Mouse (Mus musculus) common myeloid progenitor, adult 5-6 weeks (primary cell): Measurements from ENCODE around the gene Ltbr. TPM values are rescaled to one million over a fixed set of nuclear protein-coding genes. Genes with fewer than 3 reads are reported as not detected.
A peak's percentile ranks its signal among the peaks of the same experiment; 100 is the strongest.
"Not testable (repeated sequence)": the region's sequence is repeated elsewhere in the genome, so short reads cannot be mapped to it uniquely, and the experiment has no call there.

Experiments used
- ATAC-seq: replicated peaks from 2 replicates; pipeline ENCODE4 v1.8.0; 2016; ENCODE audit warnings: low read depth, mild to moderate bottlenecking, moderate TSS enrichment, inconsistent platforms; ENCODE audit not compliant: poor library complexity, severe bottlenecking
- total RNA-seq: library from RNA; stranded (forward); fragments of 200-1000, 187-1606 nt; gene quantifications from 2 replicates; pipeline ENCODE4 v1.2.3, GENCODE M21; 2017

The Ltbr gene
- total RNA-seq, 1 experiment from 2014 or later, result 23.2 TPM

DNA sequence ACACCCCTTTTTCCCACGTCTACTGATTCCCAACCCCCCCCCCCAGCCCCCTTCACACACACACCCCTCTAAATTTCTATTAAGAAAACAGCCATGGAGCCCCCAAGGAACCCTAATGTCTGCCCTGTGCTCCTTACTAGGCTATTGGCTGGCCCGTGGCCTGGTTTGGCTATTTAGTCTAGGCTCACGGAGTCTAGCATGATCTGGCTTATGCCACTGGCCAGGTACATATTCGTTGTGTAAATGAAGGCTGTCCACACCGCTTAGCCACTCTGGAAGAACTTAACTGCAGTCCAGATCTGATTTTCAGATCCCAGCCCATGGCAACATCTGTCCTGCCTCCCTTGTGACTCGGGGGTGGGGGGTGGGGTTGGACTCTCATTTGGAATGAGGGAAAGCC is 1.1 kb upstream of the Ltbr start:
- ATAC-seq, result no peak

DNA sequence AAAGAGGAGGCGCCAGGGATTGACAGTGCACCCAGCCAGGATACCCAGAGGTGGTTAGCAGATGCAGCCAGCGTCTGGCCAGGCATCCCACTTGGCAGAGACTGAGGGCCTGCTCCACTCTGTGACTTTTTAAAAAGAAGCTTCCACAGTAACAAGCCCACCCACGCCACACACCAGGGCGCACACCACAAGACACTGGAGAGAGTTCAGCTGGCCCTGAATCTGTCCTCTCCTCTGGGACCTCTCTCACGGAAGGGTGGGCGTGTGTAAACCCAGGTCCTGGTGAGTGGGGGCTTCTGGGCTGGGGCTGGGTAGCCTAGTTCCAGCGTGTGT is 512 bp upstream of the Ltbr start:
- ATAC-seq, result no peak

DNA sequence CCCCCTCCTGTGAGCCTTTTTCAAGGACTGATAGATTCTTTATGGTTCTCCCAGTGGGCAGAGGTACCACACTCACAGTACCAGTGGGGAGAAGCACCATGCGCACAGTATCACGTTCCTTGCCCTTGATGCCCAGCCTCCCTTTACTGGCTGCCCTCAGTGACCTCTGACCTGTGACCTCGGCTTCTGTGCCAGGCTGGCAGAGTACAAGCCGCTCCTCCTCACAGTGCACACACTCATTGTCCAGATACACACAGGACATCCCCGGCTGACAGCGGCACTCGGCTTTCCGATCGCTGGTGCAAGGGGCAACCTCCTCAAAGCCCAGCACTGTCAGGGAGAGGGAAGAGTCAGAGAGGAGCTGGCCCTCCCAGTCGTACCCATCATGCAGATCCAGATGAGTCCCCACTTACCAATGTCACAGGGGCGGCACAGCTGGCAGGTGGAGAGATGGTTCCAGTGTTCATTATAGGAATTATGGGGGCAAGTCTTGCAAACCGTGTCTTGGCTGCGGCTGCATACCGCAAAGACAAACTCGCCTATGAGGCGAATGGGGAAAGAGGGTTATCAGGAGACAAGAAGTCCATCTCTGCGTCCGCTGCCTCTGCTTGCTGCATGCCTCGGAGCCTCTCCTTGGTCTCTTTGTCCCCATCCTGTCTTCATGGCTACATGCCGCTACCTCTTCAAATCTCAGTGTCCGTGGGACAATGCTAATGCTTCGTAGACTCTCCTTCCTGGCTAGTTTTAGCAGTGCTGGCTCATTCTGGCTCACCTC is 917 bp downstream of the Ltbr start:
- peak; percentile 18 for ATAC-seq

DNA sequence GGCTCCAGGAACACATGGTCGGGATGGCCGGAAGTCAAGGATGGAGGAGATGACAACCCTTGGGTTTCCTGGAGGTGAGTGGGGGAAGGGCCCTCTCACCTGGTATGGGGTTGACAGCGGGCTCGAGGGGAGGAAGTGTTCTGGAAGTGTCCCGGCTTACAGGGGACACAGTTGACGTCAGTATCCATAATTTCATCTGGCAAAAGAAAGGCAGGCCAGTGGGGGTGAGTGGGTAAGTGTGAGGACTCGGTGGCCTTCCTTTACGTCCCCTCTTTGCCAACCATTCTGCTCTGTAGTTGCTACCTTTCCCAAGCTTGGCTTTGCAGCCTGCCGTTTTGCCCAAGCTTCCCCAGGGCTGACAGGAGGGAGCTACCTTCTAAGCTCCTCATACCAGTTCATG is 1.5 kb downstream of the Ltbr start:
- no peak for ATAC-seq

DNA sequence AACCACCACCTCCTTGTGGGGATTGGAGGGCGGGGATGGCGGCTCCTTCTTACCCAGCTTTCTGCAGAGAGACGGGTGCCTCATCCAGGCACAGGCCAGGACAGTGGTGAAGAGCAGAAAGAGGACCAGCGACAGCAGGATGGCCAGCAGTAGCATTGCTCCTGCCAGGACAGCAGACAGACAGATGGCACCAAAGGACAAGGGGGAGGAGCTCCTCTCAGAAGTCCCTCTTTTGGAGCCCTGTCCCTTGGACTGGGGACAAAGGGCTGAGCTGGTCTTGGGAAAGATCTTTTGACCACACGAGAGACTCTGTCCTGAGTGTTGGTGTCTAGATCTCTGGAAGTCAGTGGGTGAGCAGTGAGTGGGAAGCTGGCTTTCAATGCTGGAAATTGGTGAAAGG is 4.3 kb downstream of the Ltbr start:
- ATAC-seq, result no peak

DNA sequence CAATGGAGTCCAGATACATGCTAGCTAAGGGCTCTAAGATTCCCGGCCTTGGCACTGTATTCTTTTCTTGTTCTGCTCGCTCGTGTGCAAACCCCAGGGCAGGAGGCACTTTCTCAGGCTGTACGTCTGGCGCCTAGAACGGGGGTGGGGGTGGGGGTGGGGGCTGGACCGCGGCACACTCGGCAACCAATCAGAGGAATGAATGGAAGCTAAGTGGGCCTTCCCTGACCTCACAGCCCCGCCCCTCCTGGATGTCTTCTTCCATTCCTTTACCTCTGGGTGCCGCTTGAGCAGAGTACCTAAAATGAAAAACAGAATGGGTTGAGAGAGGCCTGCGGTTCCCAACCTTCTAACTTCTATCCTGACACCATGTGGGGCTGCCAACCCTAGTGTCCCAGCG is 4.8 kb downstream of the Ltbr start:
- ATAC-seq, result no peak

DNA sequence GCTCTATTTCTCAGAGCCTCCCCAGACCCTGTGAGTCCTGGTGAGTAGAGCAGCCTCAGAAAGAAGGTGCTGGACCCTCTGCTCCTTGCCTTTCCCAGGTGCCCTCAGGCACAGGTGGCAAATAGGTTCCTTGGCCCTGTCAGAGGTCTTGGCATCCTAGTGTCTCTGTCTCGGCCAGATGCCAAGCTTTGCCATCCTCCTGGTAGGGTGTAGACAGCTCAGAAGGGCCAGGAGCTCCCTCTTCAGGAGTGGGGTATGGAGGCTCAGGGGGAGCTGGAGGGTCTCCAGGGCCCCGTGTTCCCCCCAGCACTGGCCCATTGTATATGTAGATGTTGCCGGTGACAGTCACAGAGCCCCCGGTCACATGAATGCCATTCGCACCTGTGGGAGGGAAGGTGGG is 6.6 kb downstream of the Ltbr start:
- ATAC-seq, result no peak

DNA sequence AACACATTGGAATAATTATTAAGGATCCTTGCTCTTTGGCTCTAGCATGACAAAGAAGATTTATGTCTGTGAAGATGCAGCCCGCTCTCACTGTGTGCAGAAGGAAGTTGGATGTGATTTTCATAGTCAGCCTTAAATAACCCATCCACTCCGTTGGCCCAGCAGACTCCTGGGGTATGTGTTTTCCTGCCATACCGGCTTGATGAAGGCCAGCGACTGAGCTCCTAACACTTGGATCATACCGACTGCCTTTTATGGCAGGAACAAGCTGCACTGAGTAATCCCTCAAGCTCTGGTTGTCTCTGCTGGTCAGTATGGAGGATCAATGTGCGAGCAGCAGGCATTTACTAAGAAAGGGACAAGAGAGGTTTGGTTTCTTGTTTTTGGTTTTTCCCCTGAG is 8.2 kb downstream of the Ltbr start:
- ATAC-seq, result no peak

DNA sequence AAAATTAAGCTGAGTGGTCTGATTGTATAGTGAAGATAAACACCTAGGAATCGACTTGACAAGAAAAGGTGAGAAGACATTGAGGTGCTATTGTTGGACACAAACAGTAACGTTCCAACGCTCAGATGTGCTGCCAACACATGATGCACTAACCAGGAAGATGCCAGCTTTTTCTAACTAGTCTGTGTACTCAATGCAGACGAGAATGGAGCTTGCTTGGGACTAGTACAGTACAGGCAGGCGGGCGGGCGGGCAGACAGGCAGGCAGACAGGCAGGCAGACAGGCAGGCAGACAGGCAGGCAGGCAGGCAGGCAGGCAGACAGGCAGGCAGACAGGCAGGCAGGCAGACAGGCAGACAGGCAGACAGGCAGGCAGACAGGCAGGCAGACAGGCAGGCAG is 9.3 kb downstream of the Ltbr start:
- not testable (repeated sequence) for ATAC-seq

DNA sequence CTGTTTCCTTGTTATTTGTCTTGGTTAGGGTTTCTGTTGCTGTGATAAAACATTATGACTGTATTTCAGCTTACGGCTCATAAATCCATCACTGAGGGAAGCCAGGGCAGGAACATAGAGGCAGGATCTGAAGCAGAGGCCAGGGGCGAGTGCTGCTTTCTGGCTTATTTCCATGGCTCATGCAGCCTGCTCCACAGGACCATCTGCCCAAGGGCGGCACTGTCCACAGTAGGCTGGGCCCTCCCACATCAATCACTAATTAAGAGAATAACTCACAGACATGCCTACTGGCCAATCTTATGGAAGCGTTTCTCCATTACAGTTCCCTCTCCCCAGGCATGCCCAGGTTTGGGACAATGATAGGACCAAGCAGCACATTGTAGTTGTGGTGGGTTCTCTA is 10.4 kb downstream of the Ltbr start:
- no peak for ATAC-seq

DNA sequence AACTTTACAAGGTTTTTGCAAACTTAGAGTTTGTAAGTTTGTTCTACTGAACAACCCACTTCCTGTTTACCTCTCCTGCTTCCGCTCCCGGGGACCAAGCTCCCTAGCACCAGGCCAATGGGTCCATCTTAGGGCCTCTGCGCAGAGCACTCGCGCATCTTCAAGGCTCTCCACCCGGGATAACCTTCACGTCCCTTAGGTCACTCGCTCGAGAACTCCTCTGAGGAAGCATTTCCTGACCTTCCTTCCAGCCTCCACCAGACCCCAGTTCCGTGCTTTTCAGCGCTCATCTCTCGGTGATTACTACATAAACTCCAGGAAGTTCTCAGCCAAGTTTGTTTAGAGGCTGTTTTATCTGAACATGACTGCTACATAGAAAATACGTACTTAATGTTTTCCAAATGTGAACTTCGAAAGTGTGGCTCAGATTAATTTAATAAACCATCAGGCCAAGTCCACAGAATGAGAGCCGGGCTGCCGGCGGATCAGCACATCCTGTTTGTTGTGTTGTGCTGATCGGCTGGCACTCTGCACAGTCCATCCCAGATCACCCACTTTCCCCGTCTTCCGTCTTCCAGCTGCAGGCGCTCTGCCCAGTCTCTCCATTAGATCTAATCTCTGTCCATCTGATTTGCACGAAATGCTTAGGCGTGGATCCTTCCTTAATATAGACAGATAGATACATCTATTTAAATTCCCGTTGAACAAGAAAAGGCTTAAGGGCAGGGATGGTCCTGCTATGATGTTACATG is 11.3 kb downstream of the Ltbr start:
- 0 out of 2 replicates have a peak, but pooled peaks have one; percentile 36 for ATAC-seq

DNA sequence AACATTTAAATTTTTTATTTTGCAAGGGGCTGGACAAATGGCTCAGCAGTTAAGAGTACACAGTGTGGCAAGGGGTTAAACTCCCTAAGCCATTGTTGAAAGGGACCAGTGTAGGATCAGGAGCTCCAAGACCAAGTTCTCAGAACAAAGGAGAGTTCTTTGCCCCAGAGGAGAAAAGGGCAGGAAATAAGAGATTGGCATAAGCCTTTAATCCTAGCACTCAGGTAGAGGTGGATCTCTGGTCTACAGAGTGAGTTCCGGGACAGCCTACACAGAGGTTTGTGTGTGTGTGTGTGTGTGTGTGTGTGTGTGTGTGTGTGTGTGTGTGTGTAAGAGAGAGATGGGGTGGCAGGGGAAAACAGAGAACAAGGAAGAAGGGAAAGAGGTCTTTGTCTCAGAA is 12.7 kb downstream of the Ltbr start:
- ATAC-seq, result no peak

DNA sequence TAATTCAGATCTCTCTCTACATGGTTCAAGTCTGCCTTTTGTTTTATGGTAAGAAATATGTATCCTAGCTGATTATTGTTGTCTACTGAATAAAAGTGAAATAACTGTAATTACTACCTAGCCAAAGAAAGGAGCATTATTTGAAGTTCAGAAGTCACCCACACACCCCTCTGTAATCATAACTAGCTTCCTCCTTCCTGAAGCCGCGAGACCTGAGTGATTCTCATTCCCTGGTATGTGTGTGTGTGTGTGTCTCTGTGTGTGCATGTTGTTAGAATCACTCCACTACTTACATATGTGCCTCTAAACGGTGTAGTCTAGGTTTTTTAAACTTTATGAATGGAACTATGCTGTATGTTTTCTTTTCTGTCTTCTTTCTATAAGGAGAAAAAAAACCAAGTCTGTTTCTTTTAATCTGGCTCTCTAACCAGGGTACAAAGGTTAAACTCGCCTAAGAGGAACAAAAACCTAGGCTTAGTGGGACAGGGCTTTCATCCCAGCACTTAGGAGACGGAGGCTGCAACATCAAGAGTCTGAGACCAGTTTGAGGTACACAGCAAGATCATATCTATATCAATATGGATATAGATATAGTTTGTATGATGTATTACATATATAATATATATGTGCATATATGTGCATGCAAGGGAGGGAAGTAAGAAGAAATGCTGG is 16.4 kb downstream of the Ltbr start:
- no peak for ATAC-seq

DNA sequence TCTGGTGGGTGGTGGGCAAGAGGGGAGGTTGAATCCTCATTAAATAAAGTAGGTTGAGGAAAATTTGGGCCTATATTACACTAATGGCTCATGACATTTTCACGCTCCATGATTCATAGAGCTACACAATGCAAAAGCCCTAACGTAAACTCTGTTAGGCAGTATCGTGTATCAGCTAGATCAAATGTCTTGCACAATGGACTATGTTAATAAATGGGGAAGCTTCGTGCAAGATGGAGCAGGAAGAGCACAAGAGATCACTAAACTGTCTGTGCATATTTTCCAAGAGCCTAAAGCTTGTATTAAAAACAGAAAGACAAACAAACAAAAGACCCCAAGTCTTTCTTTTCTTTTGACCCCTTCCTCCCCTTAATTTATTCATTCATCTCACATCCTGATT is 19.6 kb downstream of the Ltbr start:
- no peak for ATAC-seq

DNA sequence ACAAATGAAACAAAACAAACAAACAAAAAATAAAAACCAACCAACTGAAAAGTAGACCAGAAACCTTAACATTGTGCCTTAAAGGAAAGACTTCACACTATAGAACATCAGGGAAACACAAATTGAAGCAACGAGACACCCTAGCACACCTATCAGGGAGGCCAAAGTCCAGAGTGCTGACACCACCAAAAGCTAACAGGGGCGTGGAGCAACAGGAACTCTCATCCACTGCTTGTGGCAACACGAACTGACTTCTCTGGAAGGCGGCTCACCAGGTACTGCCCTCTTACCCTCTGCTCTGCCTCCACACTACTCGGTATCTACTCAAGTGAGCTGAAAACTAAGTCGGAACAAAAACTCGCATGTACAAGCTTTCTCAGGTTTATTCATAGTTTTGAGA is 21.4 kb downstream of the Ltbr start:
- no peak for ATAC-seq

DNA sequence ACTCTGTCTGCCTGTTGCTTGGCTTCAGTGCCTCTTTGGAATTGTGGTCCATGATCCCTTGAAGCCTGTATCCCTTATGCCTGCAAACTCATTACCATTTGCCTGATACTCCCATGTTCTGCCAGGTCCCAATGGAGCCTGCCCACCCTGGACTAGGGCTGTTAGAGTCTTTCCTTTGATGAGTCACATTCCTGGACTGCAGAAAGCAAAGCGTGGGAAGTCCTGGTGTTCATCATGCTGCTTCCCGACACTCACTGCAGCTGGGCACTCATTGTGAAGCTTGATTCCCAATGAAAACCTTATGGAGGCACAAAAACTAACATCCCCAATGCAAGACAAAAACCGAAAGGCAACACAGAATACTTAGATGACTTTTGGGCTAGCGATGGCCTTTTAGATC is 22.4 kb downstream of the Ltbr start:
- no peak for ATAC-seq

DNA sequence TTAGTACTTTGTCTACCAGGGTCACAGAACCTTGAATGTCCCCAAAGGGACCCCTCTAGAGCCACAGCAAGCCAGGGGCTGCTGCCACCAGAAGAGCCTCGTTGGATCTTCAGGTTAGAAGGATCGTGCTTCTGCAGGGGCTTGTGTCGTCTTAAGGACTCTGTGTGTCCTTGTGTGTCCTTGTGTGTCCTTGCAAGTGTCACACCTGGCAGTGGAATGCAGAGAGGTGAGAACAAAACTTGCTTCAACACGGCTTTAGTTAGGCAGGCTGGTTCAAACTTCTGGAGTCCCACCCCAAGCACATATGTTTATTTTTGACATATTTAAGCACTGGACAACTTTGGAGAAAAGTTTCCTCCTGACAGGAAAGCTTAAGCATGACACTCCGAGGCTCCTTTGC is 25.0 kb downstream of the Ltbr start:
- no peak for ATAC-seq

DNA sequence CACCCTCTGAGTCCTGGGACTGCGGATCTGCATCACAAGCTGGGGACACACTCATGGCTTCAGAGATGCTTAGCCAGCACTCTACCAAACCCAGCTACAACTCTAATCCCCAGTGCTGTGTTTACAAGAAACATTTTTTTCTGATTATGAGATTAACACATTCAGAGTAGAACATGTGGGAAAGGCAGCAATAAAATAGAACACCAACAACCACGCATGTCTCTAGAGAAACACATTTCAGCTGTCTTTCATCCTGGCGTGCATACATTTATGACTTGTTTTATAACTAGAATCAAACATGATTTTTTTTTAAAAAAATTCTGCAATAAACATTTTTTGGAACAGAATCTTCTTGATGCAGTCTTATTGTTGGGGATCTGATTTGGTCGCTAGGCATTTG is 26.7 kb downstream of the Ltbr start:
- no peak for ATAC-seq

DNA sequence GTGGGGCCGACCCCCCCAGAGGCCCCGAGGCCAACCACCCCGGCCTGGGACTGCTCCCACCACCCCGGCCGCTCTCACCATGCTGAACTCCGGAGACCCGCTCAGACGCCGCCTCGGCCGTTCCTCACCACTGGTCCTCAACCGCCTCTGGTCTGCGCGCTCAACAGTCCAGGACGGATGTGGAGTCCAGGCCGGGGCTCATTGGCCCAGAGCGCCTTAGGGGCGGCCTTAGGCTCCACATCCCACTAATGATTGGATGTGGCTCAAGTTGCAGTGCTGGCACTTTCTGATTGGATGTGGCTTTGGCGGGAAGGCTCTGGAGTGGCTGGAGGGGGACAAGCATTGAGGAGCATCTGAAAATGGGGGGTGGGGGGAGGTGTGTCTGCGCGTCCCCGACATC is 27.8 kb downstream of the Ltbr start, which contains the start of gene Tuba3a:
Tuba3a (minus strand) TSS at position 153 of the 400 bp plus-strand sequence.
- ATAC-seq, result no peak

DNA sequence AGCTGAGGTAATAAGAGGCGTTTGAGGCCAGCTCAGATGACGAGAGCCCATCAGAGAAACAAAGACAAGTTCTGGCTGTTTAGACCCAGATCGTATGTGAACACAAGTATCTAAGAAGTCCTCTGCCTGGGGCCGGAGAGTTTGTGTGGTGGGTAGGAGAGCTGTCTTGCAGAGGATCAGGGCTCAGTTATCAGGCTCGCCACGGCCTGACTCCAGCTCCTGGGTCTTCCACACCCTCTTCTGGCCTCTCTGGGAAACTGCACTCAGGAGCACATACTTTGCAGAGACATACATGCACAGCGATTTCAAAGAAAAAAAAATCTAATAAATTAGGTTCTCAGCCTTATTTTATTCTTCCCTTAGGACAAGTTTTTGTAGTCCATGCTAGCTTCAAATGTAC is 28.9 kb downstream of the Ltbr start:
- no peak for ATAC-seq

DNA sequence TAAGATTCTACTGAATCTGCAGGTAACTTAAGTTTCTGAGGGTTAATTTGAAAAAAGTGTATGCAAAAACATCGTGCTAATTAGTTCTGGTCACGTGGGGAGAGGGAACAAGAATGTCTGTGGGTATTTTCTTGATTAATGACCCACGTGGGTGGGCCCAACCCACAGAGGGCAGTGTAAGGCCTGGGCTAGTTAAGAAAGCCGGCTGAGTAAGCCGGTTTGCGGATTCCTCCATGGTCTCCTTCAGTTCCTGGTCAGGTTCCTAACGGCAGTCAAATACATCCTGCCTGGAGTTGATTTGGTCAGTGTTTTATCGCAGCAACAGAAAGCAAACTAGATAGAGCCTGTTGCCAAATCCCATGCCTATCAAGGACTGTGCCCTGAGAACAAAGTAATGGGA is 29.4 kb downstream of the Ltbr start:
- ATAC-seq, result no peak
